Mouse (Mus musculus) midbrain, embryonic 10.5 days (tissue): Measurements from ENCODE around the gene Tub. TPM values are rescaled to one million over a fixed set of nuclear protein-coding genes. Genes with fewer than 3 reads are reported as not detected.

Source experiments
- DNase-seq: peaks from one replicate; pipeline ENCODE4 v3.0.0-alpha.2; 2017; ENCODE audit warnings: low spot score
- H3K27ac ChIP-seq: fragments of 300-500 bp; sonication (generic); replicated peaks from 2 replicates; pipeline ENCODE4 v1.5.1; 2016; ENCODE audit warnings: mild to moderate bottlenecking
- H3K27me3 ChIP-seq: fragments of 300-500 bp; sonication (generic); 2 replicates; pipeline ENCODE4 v1.6.1; 2016; ENCODE audit warnings: low read depth, mild to moderate bottlenecking; ENCODE audit not compliant: poor library complexity, severe bottlenecking
- H3K36me3 ChIP-seq: fragments of 300-500 bp; sonication (generic); 2 replicates; pipeline ENCODE4 v1.6.1; 2016; ENCODE audit warnings: mild to moderate bottlenecking, moderate library complexity
- H3K4me1 ChIP-seq: fragments of 300-500 bp; sonication (generic); 2 replicates; pipeline ENCODE4 v1.6.1; 2016
- H3K4me3 ChIP-seq: fragments of 300-500 bp; sonication (generic); 2 replicates; pipeline ENCODE4 v1.5.1; 2016; ENCODE audit warnings: mild to moderate bottlenecking, moderate library complexity
- H3K9me3 ChIP-seq: fragments of 300-500 bp; sonication (generic); replicated peaks from 2 replicates; pipeline ENCODE4 v1.6.1; 2016; ENCODE audit warnings: mild to moderate bottlenecking
- WGBS: fragments of 180-500 bp; shearing (Covaris S2); methylation state at CpG from one replicate; pipeline ENCODE4 v1.1.7; 2016; 5-methylcytosine and 5-hydroxymethylcytosine counted together
- polyA plus RNA-seq: library from polyadenylated mRNA; unstranded; fragments of >200 nt; fragmentation: Nextera tagmentation; extraction: Ambion mirVana; gene quantifications from 2 replicates; pipeline ENCODE4 v1.2.1, GENCODE M21; 2016

Gene Tub
- polyA plus RNA-seq, 1 experiment from 2014 or later, result 5.4 TPM

- no peaks in the 10 kb centered on the region for H3K9me3 ChIP-seq
These were observed 109.4 kb downstream of the Tub start for GRCm38 (mm10) chr7:109059536-109059935.

GRCm38 (mm10) chr7:109069641-109070040 is 119.5 kb downstream of the Tub start:
- Histone ChIP-seq H3K27me3 (no peaks in the 10 kb centered on the region), H3K36me3 (no peaks in the 10 kb centered on the region), H3K9me3 (no peaks in the 10 kb centered on the region), H3K27ac (no peak overlapping the region), H3K4me3 (no peak overlapping the region), H3K4me1 (no peaks in the 10 kb centered on the region)
- no peak for DNase-seq
- WGBS, result 95% methylated on average over 4 of the region's 4 CpGs

More at GRCm38 (mm10) chr7:109059536-109059935, 109.4 kb downstream of the Tub start:
- Histone ChIP-seq H3K4me3 (no peak overlapping the region), H3K4me1 (no peaks in the 10 kb centered on the region), H3K36me3 (peaks cover 11% of the 10 kb centered on the region), H3K27me3 (no peaks in the 10 kb centered on the region), H3K27ac (no peak overlapping the region)
- 93% methylated on average over 4 of the region's 4 CpGs for WGBS
- no peak for DNase-seq

GRCm38 (mm10) chr7:109072326-109072725 is 122.2 kb downstream of the Tub start:
- no peaks in the 10 kb centered on the region for H3K9me3 ChIP-seq
- no peak for DNase-seq
- no peak overlapping the region for H3K27ac ChIP-seq
- H3K4me3 ChIP-seq, result no peak overlapping the region
- H3K4me1 ChIP-seq, result no peaks in the 10 kb centered on the region
- H3K36me3 ChIP-seq, result 0 out of 2 replicates have a peak, but pooled peaks cover 2% of the 10 kb centered on the region
- 85% methylated on average over 5 of the region's 5 CpGs for WGBS
- H3K27me3 ChIP-seq, result no peaks in the 10 kb centered on the region

GRCm38 (mm10) chr7:109082269-109083112 is 132.4 kb downstream of the Tub start:
- H3K36me3 ChIP-seq, result no peaks in the 10 kb centered on the region
- H3K27me3 ChIP-seq, result peaks cover 9% of the 10 kb centered on the region; the same call in 1 of the 2 replicates
- H3K9me3 ChIP-seq, result no peaks in the 10 kb centered on the region
- peak overlapping the region; percentile 75 for H3K4me3 ChIP-seq
- H3K4me1 ChIP-seq, result peaks cover 18% of the 10 kb centered on the region
- peak; percentile 35 for DNase-seq
- H3K27ac ChIP-seq, result peak overlapping the region; percentile 87
- WGBS, result 23% methylated on average over 12 of the region's 12 CpGs

- H3K4me3 ChIP-seq, result peak within 1 kb of the TSS; percentile 75
- 4% methylated on average over 50 of the region's 50 CpGs for WGBS
These were observed 133.1 kb downstream of the Tub start, which contains the start of gene Ric3 for GRCm38 (mm10) chr7:109083113-109083812. Gene Ric3 (minus strand): TSS chr7:109083331.

GRCm38 (mm10) chr7:109083813-109084184 is 133.7 kb downstream of the Tub start:
- H3K4me1 ChIP-seq, result peaks cover 18% of the 10 kb centered on the region
- 81% methylated on average over 4 of the region's 4 CpGs for WGBS
- H3K9me3 ChIP-seq, result no peaks in the 10 kb centered on the region
- DNase-seq, result no peak
- H3K4me3 ChIP-seq, result peak overlapping the region; percentile 75; the same call in 1 of the 2 replicates
- H3K27ac ChIP-seq, result no peak overlapping the region
- H3K36me3 ChIP-seq, result no peaks in the 10 kb centered on the region
- H3K27me3 ChIP-seq, result peaks cover 9% of the 10 kb centered on the region; the same call in 1 of the 2 replicates

More at GRCm38 (mm10) chr7:109083113-109083812, 133.1 kb downstream of the Tub start, which contains the start of gene Ric3:
- no peaks in the 10 kb centered on the region for H3K36me3 ChIP-seq
- H3K4me1 ChIP-seq, result peaks cover 18% of the 10 kb centered on the region
- H3K27me3 ChIP-seq, result peaks cover 9% of the 10 kb centered on the region; the same call in 1 of the 2 replicates
- DNase-seq, result peak; percentile 79
- H3K9me3 ChIP-seq, result no peaks in the 10 kb centered on the region
- H3K27ac ChIP-seq, result peak within 1 kb of the TSS; percentile 87

Other genes starting within 250 kb of the Tub start
- not detected in 2 replicates for gene Olfr512, start 237.0 kb upstream of the Tub start, polyA plus RNA-seq
- gene Olfr513, start 199.4 kb upstream of the Tub start, polyA plus RNA-seq, result not detected in 2 replicates
- gene Olfr514, start 124.3 kb upstream of the Tub start, polyA plus RNA-seq, result not detected in 2 replicates
- not detected in 2 replicates for gene Olfr516, start 99.8 kb upstream of the Tub start, polyA plus RNA-seq
- not detected in 2 replicates for gene Olfr517, start 78.0 kb upstream of the Tub start, polyA plus RNA-seq
- not detected in 2 replicates for gene Olfr518, start 65.3 kb upstream of the Tub start, polyA plus RNA-seq
- not detected in 2 replicates for gene Olfr519, start 55.9 kb upstream of the Tub start, polyA plus RNA-seq
- gene Nlrp10, start 20.2 kb upstream of the Tub start, polyA plus RNA-seq, result not detected in 2 replicates
- gene Eif3f, start 15.9 kb upstream of the Tub start, polyA plus RNA-seq, result 75.4 and 76.0 TPM in 2 replicates
- gene Ric3, start 133.0 kb downstream of the Tub start, polyA plus RNA-seq, result 19.8 and 23.4 TPM in 2 replicates
- gene Lmo1, start 224.9 kb downstream of the Tub start, polyA plus RNA-seq, result 34.8 and 57.9 TPM in 2 replicates